Mouse (Mus musculus): ENCODE data around the gene Zbtb32.
A peak's percentile ranks its signal among the peaks of the same experiment; 100 is the strongest.

Zbtb32 gene

GRCm38 (mm10) chr7:30598786-30599185, at the start of gene Zbtb32:
Zbtb32 (minus strand) TSS chr7:30598909.
- peak; percentile 89 for DNase-seq (ENCODE audit: low read depth, low spot score)

- peak; percentile 67 for DNase-seq (ENCODE audit: low read depth, low spot score)
Observed at GRCm38 (mm10) chr7:30639083-30639482, 40.4 kb upstream of the Zbtb32 start.

GRCm38 (mm10) chr7:30636395-30636794, 37.7 kb upstream of the Zbtb32 start:
- no peak for DNase-seq (ENCODE audit: low read depth, low spot score)

GRCm38 (mm10) chr7:30635752-30636151, 37.0 kb upstream of the Zbtb32 start, which contains the start of gene Etv2:
Etv2 (minus strand) TSS chr7:30635852.
- DNase-seq (ENCODE audit: low read depth, low spot score): no peak

GRCm38 (mm10) chr7:30634621-30635020, 35.9 kb upstream of the Zbtb32 start:
- DNase-seq (ENCODE audit: low read depth, low spot score): peak; percentile 89

- peak; percentile 52 for DNase-seq (ENCODE audit: low read depth, low spot score)
Observed at GRCm38 (mm10) chr7:30633762-30634412, 35.2 kb upstream of the Zbtb32 start.

- DNase-seq (ENCODE audit: low read depth, low spot score): no peak
Observed at GRCm38 (mm10) chr7:30629013-30629412, 30.3 kb upstream of the Zbtb32 start.

GRCm38 (mm10) chr7:30626647-30627046, 27.9 kb upstream of the Zbtb32 start:
- DNase-seq (ENCODE audit: low read depth, low spot score): peak; percentile 64

GRCm38 (mm10) chr7:30625530-30626384, 27.0 kb upstream of the Zbtb32 start, which contains the start of gene Cox6b1:
Cox6b1 (minus strand) TSS chr7:30626151.
- peak; percentile 91 for DNase-seq (ENCODE audit: low read depth, low spot score)

- peak; percentile 73 for DNase-seq (ENCODE audit: low read depth, low spot score)
Observed at GRCm38 (mm10) chr7:30619202-30619601, 20.5 kb upstream of the Zbtb32 start.

GRCm38 (mm10) chr7:30618658-30619057, 19.9 kb upstream of the Zbtb32 start:
- DNase-seq (ENCODE audit: low read depth, low spot score): no peak

- peak; percentile 94 for DNase-seq (ENCODE audit: low read depth, low spot score)
Observed at GRCm38 (mm10) chr7:30615049-30615760, 16.5 kb upstream of the Zbtb32 start.

GRCm38 (mm10) chr7:30614454-30614853, 15.7 kb upstream of the Zbtb32 start:
- no peak for DNase-seq (ENCODE audit: low read depth, low spot score)

- peak; percentile 87 for DNase-seq (ENCODE audit: low read depth, low spot score)
Observed at GRCm38 (mm10) chr7:30613529-30614112, 14.9 kb upstream of the Zbtb32 start.

GRCm38 (mm10) chr7:30612654-30613402, 14.1 kb upstream of the Zbtb32 start, which contains the start of gene Upk1a:
Upk1a (minus strand) TSS chr7:30612847.
- no peak for DNase-seq (ENCODE audit: low read depth, low spot score)

- no peak for DNase-seq (ENCODE audit: low read depth, low spot score)
Observed at GRCm38 (mm10) chr7:30610043-30610442, 11.3 kb upstream of the Zbtb32 start.

GRCm38 (mm10) chr7:30608476-30608875, 9.8 kb upstream of the Zbtb32 start:
- DNase-seq (ENCODE audit: low read depth, low spot score): peak; percentile 73

- DNase-seq (ENCODE audit: low read depth, low spot score): peak; percentile 96
Observed at GRCm38 (mm10) chr7:30607706-30608309, 9.1 kb upstream of the Zbtb32 start.

- DNase-seq (ENCODE audit: low read depth, low spot score): no peak
Observed at GRCm38 (mm10) chr7:30604944-30605343, 6.2 kb upstream of the Zbtb32 start.

- DNase-seq (ENCODE audit: low read depth, low spot score): peak; percentile 84
Observed at GRCm38 (mm10) chr7:30604424-30604823, 5.7 kb upstream of the Zbtb32 start.

All from R1 (cell line).